Mouse (Mus musculus): ENCODE results near the gene Tff1. TPM values are rescaled to one million over a fixed set of nuclear protein-coding genes. Genes with fewer than 3 reads are reported as not detected.

Tff1 gene
- not detected in 2 replicates for polyA plus RNA-seq (2012; ENCODE audit: low replicate concordance)

GRCm38 (mm10) chr17:31165127-31165526 is at the start of gene Tff1:
Gene Tff1 (minus strand): TSS chr17:31165277.

GRCm38 (mm10) chr17:31207771-31208334 is 42.8 kb upstream of the Tff1 start, which contains the start of gene Ubash3a:
Gene Ubash3a (plus strand): TSS chr17:31207873.

GRCm38 (mm10) chr17:31198877-31199276 is 33.8 kb upstream of the Tff1 start, which contains the start of gene Tmprss3:
Gene Tmprss3 (minus strand): TSS chr17:31198977.

GRCm38 (mm10) chr17:31144040-31145037 is 20.7 kb downstream of the Tff1 start, which contains the start of gene Tff2:
Gene Tff2 (minus strand): TSS chr17:31144282.

GRCm38 (mm10) chr17:31129452-31129851 is 35.6 kb downstream of the Tff1 start, which contains the start of gene Tff3:
Gene Tff3 (minus strand): TSS chr17:31129646.

Other genes starting within 250 kb of the Tff1 start
- gene Umodl1, start 210.6 kb downstream of the Tff1 start, polyA plus RNA-seq (2012; ENCODE audit: low replicate concordance), result not detected in 2 replicates
- 33.3 and 39.5 TPM in 2 replicates for gene Abcg1, start 107.6 kb downstream of the Tff1 start, polyA plus RNA-seq (2012; ENCODE audit: low replicate concordance)
- gene Tff3, start 35.6 kb downstream of the Tff1 start, polyA plus RNA-seq (2012; ENCODE audit: low replicate concordance), result 0.39 TPM in 1 of 2 replicates, not detected in the other
- not detected in 2 replicates for gene Tff2, start 21.0 kb downstream of the Tff1 start, polyA plus RNA-seq (2012; ENCODE audit: low replicate concordance)
- 0.07 and 0.10 TPM in 2 replicates for gene Tmprss3, start 33.7 kb upstream of the Tff1 start, polyA plus RNA-seq (2012; ENCODE audit: low replicate concordance)
- gene Ubash3a, start 42.6 kb upstream of the Tff1 start, polyA plus RNA-seq (2012; ENCODE audit: low replicate concordance), result 21.7 and 25.0 TPM in 2 replicates
- 1.0 and 2.1 TPM in 2 replicates for gene Rsph1, start 112.1 kb upstream of the Tff1 start, polyA plus RNA-seq (2012; ENCODE audit: low replicate concordance)
- 13.0 TPM in 2 replicates for gene Slc37a1, start 121.5 kb upstream of the Tff1 start, polyA plus RNA-seq (2012; ENCODE audit: low replicate concordance)
- gene Pde9a, start 220.9 kb upstream of the Tff1 start, polyA plus RNA-seq (2012; ENCODE audit: low replicate concordance), result 0.33 TPM in 1 of 2 replicates, not detected in the other